Mouse (Mus musculus) large intestine, adult 2 months (tissue): Measurements from ENCODE around the gene Trim23. TPM values are rescaled to one million over a fixed set of nuclear protein-coding genes. Genes with fewer than 3 reads are reported as not detected.
A peak's percentile ranks its signal among the peaks of the same experiment; 100 is the strongest.
"Not testable (repeated sequence)": the region's sequence is repeated elsewhere in the genome, so short reads cannot be mapped to it uniquely, and the experiment has no call there.

ENCODE experiments used
- DNase-seq: peaks from one replicate; pipeline ENCODE4 v3.0.0-alpha.2; 2012; ENCODE audit warnings: low read depth, low spot score
- whole genome bisulfite sequencing: fragments of 180-500 bp; shearing (Covaris S2); methylation state at CpG from one replicate; pipeline ENCODE4 v1.1.7; 2018; 5-methylcytosine and 5-hydroxymethylcytosine counted together
- polyA plus RNA-seq: library from polyadenylated mRNA; depleted of rRNA; stranded (reverse); fragments of >200 nt; gene quantifications from 2 replicates; pipeline ENCODE4 v1.2.3, GENCODE M21; 2012; rRNA removed

Trim23 gene
- 0.86 and 1.6 TPM in 2 replicates for polyA plus RNA-seq

- under 1% methylated on average over 38 of the region's 38 CpGs for WGBS
These were observed at the start of gene Trim23 for GRCm38 (mm10) chr13:104178650-104179121. Trim23 (plus strand) TSS chr13:104178797.

GRCm38 (mm10) chr13:104132561-104132960, 46.0 kb upstream of the Trim23 start:
- DNase-seq, result no peak
- 80% methylated on average over 2 of the region's 2 CpGs for WGBS

More at GRCm38 (mm10) chr13:104178650-104179121, at the start of gene Trim23:
- peak; percentile 98 for DNase-seq

- WGBS, result 85% methylated on average over 4 of the region's 4 CpGs
- no peak for DNase-seq
These were observed 44.0 kb upstream of the Trim23 start for GRCm38 (mm10) chr13:104134510-104135085.

GRCm38 (mm10) chr13:104139369-104140209, 39.0 kb upstream of the Trim23 start:
- WGBS, result 27% methylated on average over 13 of the region's 13 CpGs
- peak; percentile 51 for DNase-seq

GRCm38 (mm10) chr13:104144871-104145270, 33.7 kb upstream of the Trim23 start:
- 72% methylated on average over 9 of the region's 9 CpGs for WGBS
- no peak for DNase-seq

- no peak for DNase-seq
- 83% methylated on average over 3 of the region's 3 CpGs for WGBS
These were observed 33.0 kb upstream of the Trim23 start for GRCm38 (mm10) chr13:104145646-104146045.

- no peak for DNase-seq
- 91% methylated on average over 5 of the region's 5 CpGs for WGBS
These were observed 24.4 kb upstream of the Trim23 start for GRCm38 (mm10) chr13:104154180-104154579.

GRCm38 (mm10) chr13:104155106-104155505, 23.5 kb upstream of the Trim23 start:
- whole genome bisulfite sequencing, result 88% methylated on average over 7 of the region's 7 CpGs
- DNase-seq, result no peak

- no peak for DNase-seq
- WGBS, result 87% methylated on average over 1 of the region's 1 CpGs
These were observed 22.9 kb upstream of the Trim23 start for GRCm38 (mm10) chr13:104155686-104156085.

- DNase-seq, result no peak
- 70% methylated on average over 5 of the region's 5 CpGs for WGBS
These were observed 6.9 kb upstream of the Trim23 start for GRCm38 (mm10) chr13:104171711-104172110.

- no peak for DNase-seq
These were observed 6.1 kb upstream of the Trim23 start for GRCm38 (mm10) chr13:104172498-104172897.

GRCm38 (mm10) chr13:104176874-104177273, 1.7 kb upstream of the Trim23 start:
- WGBS, result 41% methylated on average over 3 of the region's 3 CpGs
- no peak for DNase-seq

- peak; percentile 71 for DNase-seq
- under 1% methylated on average over 32 of the region's 32 CpGs for WGBS
These were observed 574 bp upstream of the Trim23 start, which contains the start of gene Trappc13 for GRCm38 (mm10) chr13:104177796-104178649. Trappc13 (minus strand) TSS chr13:104178469.

- DNase-seq, result peak; percentile 8
These were observed 735 bp downstream of the Trim23 start for GRCm38 (mm10) chr13:104179176-104179888.

GRCm38 (mm10) chr13:104187357-104187756, 8.8 kb downstream of the Trim23 start:
- no peak for DNase-seq
- 64% methylated on average over 4 of the region's 4 CpGs for WGBS

More at GRCm38 (mm10) chr13:104179176-104179888, 735 bp downstream of the Trim23 start:
- WGBS, result 7% methylated on average over 13 of the region's 13 CpGs

GRCm38 (mm10) chr13:104195891-104196290, 17.3 kb downstream of the Trim23 start:
- DNase-seq, result not testable (repeated sequence)

- no peak for DNase-seq
- 51% methylated on average over 1 of the region's 1 CpGs for WGBS
These were observed 25.7 kb downstream of the Trim23 start for GRCm38 (mm10) chr13:104204313-104204712.

- WGBS, result 14% methylated on average over 3 of the region's 3 CpGs
- peak; percentile 3 for DNase-seq
These were observed 48.9 kb downstream of the Trim23 start for GRCm38 (mm10) chr13:104227478-104227877.

GRCm38 (mm10) chr13:104228384-104229066, 49.9 kb downstream of the Trim23 start, which contains the start of the genes Cenpk and Ppwd1:
Cenpk (plus strand) TSS chr13:104228611.
Ppwd1 (minus strand) TSS chr13:104228843.
- peak; percentile 69 for DNase-seq
- under 1% methylated on average over 55 of the region's 55 CpGs for WGBS
